Mouse (Mus musculus) C2C12 (cell line): Measurements from ENCODE around the gene Fntb. TPM values are rescaled to one million over a fixed set of nuclear protein-coding genes. Genes with fewer than 3 reads are reported as not detected.

ENCODE experiments used
- H3K27me3 ChIP-seq: one replicate; pipeline ENCODE4 v1.6.1; 2011; ENCODE audit not compliant: control insufficient read depth, insufficient read depth, insufficient read length
- H3K36me3 ChIP-seq: one replicate; pipeline ENCODE4 v1.6.1; 2011; ENCODE audit not compliant: control insufficient read depth, insufficient read depth
- H3K4me3 ChIP-seq: one replicate; pipeline ENCODE4 v1.5.1; 2011; ENCODE audit warnings: mild to moderate bottlenecking, control low read depth; ENCODE audit not compliant: poor library complexity, insufficient read depth, severe bottlenecking
- H3K79me2 ChIP-seq: one replicate; pipeline ENCODE4 v1.6.1; 2011; ENCODE audit not compliant: control insufficient read depth, insufficient read depth
- H3K79me3 ChIP-seq: one replicate; pipeline ENCODE4 v1.6.1; 2011; ENCODE audit warnings: low read depth, control low read depth
- H3ac ChIP-seq: one replicate; pipeline ENCODE3; 2011; ENCODE audit warnings: low read depth; ENCODE audit not compliant: control insufficient read depth, insufficient read length
- CEBPB ChIP-seq: IDR thresholded peaks from one replicate; pipeline ENCODE4 v1.6.1; 2011; ENCODE audit warnings: low read depth, mild to moderate bottlenecking, control low read depth, moderate library complexity
- CTCF ChIP-seq: IDR thresholded peaks from one replicate; pipeline ENCODE4 v1.5.1; 2011; ENCODE audit not compliant: control insufficient read depth, insufficient read depth, insufficient read length
- FOSL1 ChIP-seq: IDR thresholded peaks from one replicate; pipeline ENCODE4 v1.8.0; 2011; ENCODE audit warnings: mild to moderate bottlenecking, low read length; ENCODE audit not compliant: poor library complexity, insufficient read depth, severe bottlenecking
- MAX ChIP-seq: IDR thresholded peaks from one replicate; pipeline ENCODE4 v1.6.1; 2011; ENCODE audit warnings: mild to moderate bottlenecking, control low read depth
- MYOD1 ChIP-seq: IDR thresholded peaks from one replicate; pipeline ENCODE4 v1.6.1; 2011; ENCODE audit warnings: low read depth; ENCODE audit not compliant: control insufficient read depth, insufficient read length
- MYOG ChIP-seq: IDR thresholded peaks from one replicate; pipeline ENCODE4 v1.6.1; 2011; ENCODE audit not compliant: control insufficient read depth, insufficient read length; ENCODE audit errors: extremely low read depth
- USF1 ChIP-seq: IDR thresholded peaks from one replicate; pipeline ENCODE4 v1.6.1; 2011; ENCODE audit warnings: low read depth, mild to moderate bottlenecking, control low read depth, moderate library complexity
- polyA plus RNA-seq: library from polyadenylated mRNA; unstranded; fragments of >200 nt; fragmentation: generic; extraction: Trizol; gene quantifications from one replicate; pipeline ENCODE4 v1.2.1, GENCODE M21; 2012; ENCODE audit warnings: missing spikeins

The Fntb gene
- polyA plus RNA-seq, 1 experiment: 19.6 TPM

- Histone ChIP-seq H3K79me2 (no peaks in the 10 kb centered on the region), H3K4me3 (no peak overlapping the region), H3K36me3 (peaks cover 5% of the 10 kb centered on the region), H3K79me3 (no peaks in the 10 kb centered on the region), H3K27me3 (no peaks in the 10 kb centered on the region), H3ac (no peak overlapping the region)
- no peak for TF ChIP-seq CEBPB
- TF ChIP-seq FOSL1: no peak
- TF ChIP-seq MYOG: no peak
- TF ChIP-seq MAX: no peak
- no peak for TF ChIP-seq USF1
- TF ChIP-seq MYOD1: no peak
- TF ChIP-seq CTCF: no peak
Measured at GRCm38 (mm10) chr12:76916163-76916562, 150.8 kb downstream of the Fntb start.

- TF ChIP-seq MAX: no peak
- no peak for TF ChIP-seq CEBPB
- no peak for TF ChIP-seq MYOG
- no peak for TF ChIP-seq USF1
- TF ChIP-seq MYOD1: no peak
- TF ChIP-seq CTCF: no peak
- TF ChIP-seq FOSL1: no peak
- Histone ChIP-seq H3ac (no peak overlapping the region), H3K4me3 (no peak overlapping the region), H3K27me3 (no peaks in the 10 kb centered on the region), H3K79me3 (no peaks in the 10 kb centered on the region), H3K79me2 (no peaks in the 10 kb centered on the region), H3K36me3 (peaks cover 3% of the 10 kb centered on the region)
Measured at GRCm38 (mm10) chr12:76918113-76918512, 152.7 kb downstream of the Fntb start.

DNA sequence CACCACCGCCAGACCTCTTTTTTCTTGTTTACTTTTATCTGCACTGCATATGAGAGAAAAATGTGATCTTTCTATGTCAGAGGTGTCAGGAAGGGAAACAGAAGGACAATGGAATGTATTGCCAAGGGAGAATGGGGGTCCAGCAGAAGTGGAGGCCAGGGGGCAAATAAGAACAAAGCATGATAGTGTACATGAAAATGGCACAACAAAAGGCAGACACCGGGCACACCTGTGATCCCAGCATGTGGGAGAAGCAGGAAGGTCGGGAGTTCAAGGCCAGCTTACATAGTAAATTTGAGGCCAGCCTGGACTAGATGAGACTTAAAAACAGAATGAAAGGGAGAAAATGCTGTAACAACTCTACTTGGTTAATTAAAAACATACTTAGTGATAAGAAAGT, 153.5 kb downstream of the Fntb start:
- no peak overlapping the region for H3ac ChIP-seq
- H3K4me3 ChIP-seq: no peak overlapping the region
- H3K36me3 ChIP-seq: peaks cover 3% of the 10 kb centered on the region
- H3K27me3 ChIP-seq: no peaks in the 10 kb centered on the region
- no peaks in the 10 kb centered on the region for H3K79me2 ChIP-seq
- H3K79me3 ChIP-seq: no peaks in the 10 kb centered on the region
- TF ChIP-seq CEBPB: no peak
- TF ChIP-seq MYOG: no peak
- TF ChIP-seq CTCF: no peak
- TF ChIP-seq MAX: no peak
- TF ChIP-seq FOSL1: no peak
- TF ChIP-seq USF1: no peak
- TF ChIP-seq MYOD1: no peak

DNA sequence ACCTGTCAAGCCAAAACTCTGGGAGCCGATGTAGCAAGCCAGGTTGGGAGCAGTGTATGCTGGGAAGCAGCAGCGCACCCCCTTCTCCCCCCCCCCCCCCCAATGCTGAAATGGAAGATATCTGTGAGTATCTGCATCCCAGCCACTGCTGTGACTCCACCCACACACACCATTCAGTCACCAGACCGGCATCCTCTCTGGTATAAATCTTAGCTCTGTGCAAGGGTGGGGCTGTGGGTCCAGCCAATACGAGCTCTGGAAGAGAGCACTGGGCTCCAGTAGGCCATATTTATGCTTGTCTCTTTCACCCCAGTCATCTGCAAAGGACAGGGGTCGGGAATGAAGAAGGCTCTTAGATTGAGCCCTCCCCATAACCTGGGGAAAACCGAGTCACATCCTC, 155.0 kb downstream of the Fntb start:
- TF ChIP-seq MYOG (no peak), USF1 (no peak), FOSL1 (no peak), CTCF (no peak), MAX (no peak), CEBPB (no peak), MYOD1 (no peak)
- no peaks in the 10 kb centered on the region for H3K27me3 ChIP-seq
- no peaks in the 10 kb centered on the region for H3K79me3 ChIP-seq
- H3K79me2 ChIP-seq: no peaks in the 10 kb centered on the region
- H3ac ChIP-seq: no peak overlapping the region
- peaks cover 3% of the 10 kb centered on the region for H3K36me3 ChIP-seq
- no peak overlapping the region for H3K4me3 ChIP-seq

DNA sequence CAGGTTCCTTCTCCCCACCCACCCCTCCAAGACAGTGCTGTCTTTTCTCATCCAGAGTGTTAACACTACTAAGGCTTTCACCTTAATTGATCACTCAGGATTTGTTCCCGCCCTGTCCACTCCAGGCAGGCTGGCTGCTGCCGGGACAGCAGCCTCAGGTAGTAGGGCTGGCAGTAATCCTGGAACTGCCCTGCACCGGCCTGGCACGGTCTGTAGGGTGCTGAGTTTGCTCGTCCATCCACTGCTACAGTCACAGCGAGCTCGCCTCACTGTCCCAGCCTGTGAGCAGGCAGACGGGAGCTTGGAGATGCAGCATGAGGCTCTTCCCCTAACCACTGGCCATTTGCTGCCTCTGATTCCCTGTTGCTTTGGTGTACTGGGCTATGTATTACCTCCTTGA, 155.6 kb downstream of the Fntb start:
- Histone ChIP-seq H3K36me3 (peaks cover 3% of the 10 kb centered on the region), H3K4me3 (no peak overlapping the region), H3ac (no peak overlapping the region), H3K27me3 (no peaks in the 10 kb centered on the region), H3K79me2 (no peaks in the 10 kb centered on the region), H3K79me3 (no peaks in the 10 kb centered on the region)
- TF ChIP-seq FOSL1 (no peak), CTCF (no peak), USF1 (no peak), MAX (no peak), CEBPB (no peak), MYOD1 (no peak)

GRCm38 (mm10) chr12:76923118-76923517, 157.7 kb downstream of the Fntb start:
- H3K79me2 ChIP-seq: no peaks in the 10 kb centered on the region
- H3K36me3 ChIP-seq: peaks cover 3% of the 10 kb centered on the region
- TF ChIP-seq CTCF (no peak), MYOD1 (no peak), FOSL1 (no peak)
- H3K27me3 ChIP-seq: no peaks in the 10 kb centered on the region
- H3ac ChIP-seq: no peak overlapping the region
- no peaks in the 10 kb centered on the region for H3K79me3 ChIP-seq
- H3K4me3 ChIP-seq: no peak overlapping the region
